12 mouse cellular contexts compared by ENCODE assay signal in genomic region chr1:82759520-82759919, GRCm38 (mm10). TPM values are rescaled to one million over a fixed set of nuclear protein-coding genes. Genes with fewer than 3 reads are reported as not detected.
DNase-seq lines count a peak whose midpoint lies in the region; ATAC-seq and TF ChIP-seq lines count a peak whose summit lies in the region.
"Had no signal": no experiment of that assay in that cellular context is flagged by ENCODE, and none has a peak within 500 bp of the region (broad histone marks: within the 10 kb centered on the region; RNA-seq: fewer than 3 reads in every experiment).

No protein-coding gene starts in this region.

- H3K9ac ChIP-seq in kidney, postnatal 0 days (ENCODE audit: low read depth, low read length) = no peak overlapping the region
- H3K9ac ChIP-seq in kidney, embryonic 16.5 days (replicated peaks; ENCODE audit: low read length) = no peak overlapping the region
- H3K9ac ChIP-seq in liver, embryonic 13.5 days = no peak overlapping the region

- H3K36me3 ChIP-seq in kidney, postnatal 0 days (ENCODE audit: insufficient read depth, low read length) = 0 out of 2 replicates have a peak, but pooled peaks cover 14% of the 10 kb centered on the region
- peaks cover 30% of the 10 kb centered on the region for H3K36me3 ChIP-seq in kidney, embryonic 16.5 days (ENCODE audit: insufficient read depth, low read length)
- peaks cover 70% of the 10 kb centered on the region for H3K36me3 ChIP-seq in G1E (replicated peaks)
- peaks cover 42% of the 10 kb centered on the region for H3K36me3 ChIP-seq in liver, embryonic 13.5 days
- peaks cover 57% of the 10 kb centered on the region for H3K36me3 ChIP-seq in forebrain, embryonic 10.5 days (replicated peaks)

- H3K27me3 ChIP-seq in kidney, postnatal 0 days (ENCODE audit: insufficient read depth, low read length) = no peaks in the 10 kb centered on the region
- H3K27me3 ChIP-seq in kidney, embryonic 16.5 days (ENCODE audit: insufficient read depth, low read length) = no peaks in the 10 kb centered on the region
- H3K27me3 ChIP-seq in G1E (ENCODE audit: insufficient read depth, low read length) = no peaks in the 10 kb centered on the region
- H3K27me3 ChIP-seq in liver, embryonic 13.5 days = no peaks in the 10 kb centered on the region
- no peaks in the 10 kb centered on the region for H3K27me3 ChIP-seq in forebrain, embryonic 10.5 days (ENCODE audit: poor library complexity, severe bottlenecking)

- H3K27ac ChIP-seq in kidney, postnatal 0 days = no peak overlapping the region
- no peak overlapping the region for H3K27ac ChIP-seq in kidney, embryonic 16.5 days (ENCODE audit: low read length)
- no peak overlapping the region for H3K27ac ChIP-seq in liver, embryonic 13.5 days
- no peak overlapping the region for H3K27ac ChIP-seq in forebrain, embryonic 10.5 days

- no peaks in the 10 kb centered on the region for H3K4me1 ChIP-seq in kidney, postnatal 0 days (replicated peaks; ENCODE audit: insufficient read depth, low read length)
- H3K4me1 ChIP-seq in kidney, embryonic 16.5 days (ENCODE audit: insufficient read depth, low read length) = no peaks in the 10 kb centered on the region
- peaks cover 2% of the 10 kb centered on the region; the same call in 1 of the 2 replicates for H3K4me1 ChIP-seq in G1E (ENCODE audit: insufficient read depth, low read depth, low read length)
- H3K4me1 ChIP-seq in liver, embryonic 13.5 days (replicated peaks) = no peaks in the 10 kb centered on the region
- no peaks in the 10 kb centered on the region for H3K4me1 ChIP-seq in forebrain, embryonic 10.5 days

- no peak for DNase-seq in kidney, postnatal 0 days (ENCODE audit: low spot score)
- peak; percentile 13 to 24 for DNase-seq in B cell, adult 2 months
- no peak for DNase-seq in G1E (ENCODE audit: low spot score)
- peak; percentile 24 for DNase-seq in liver, embryonic 13.5 days
- DNase-seq in urinary bladder, adult 18-20 months (ENCODE audit: low spot score in 2 of 2) = no peak
- no peak for DNase-seq in forebrain, embryonic 10.5 days (ENCODE audit: extremely low spot score, low spot score)
- DNase-seq: adrenal gland, postnatal 25 days; lung, postnatal 14 days had no signal

- peak; percentile 48 for TF ChIP-seq CTCF in kidney, postnatal 0 days (IDR thresholded peaks at IDR 0.05; ENCODE audit: low read depth)
- TF ChIP-seq CTCF in G1E (IDR thresholded peaks at IDR 0.05; ENCODE audit: low read depth, low read length) = peak; percentile 67; the same call in 1 of the 2 replicates

- no peak overlapping the region for H3K4me2 ChIP-seq in kidney, postnatal 0 days (ENCODE audit: low read length)
- H3K4me2 ChIP-seq in kidney, embryonic 16.5 days (replicated peaks; ENCODE audit: low read depth, low read length) = no peak overlapping the region
- no peak overlapping the region for H3K4me2 ChIP-seq in liver, embryonic 13.5 days
- H3K4me2 ChIP-seq: heart, embryonic 11.5 days had no signal

- no peak for ATAC-seq in kidney, postnatal 0 days (replicated peaks; ENCODE audit: low FRiP score, low read depth)
- no peak for ATAC-seq in kidney, embryonic 16.5 days (ENCODE audit: low FRiP score, low TSS enrichment)
- peak; percentile 30; the same call in 1 of the 2 replicates for ATAC-seq in G1E (ENCODE audit: extremely low read depth, insufficient number of reproducible peaks, low FRiP score, poor library complexity, severe bottlenecking)
- ATAC-seq in liver, embryonic 13.5 days (ENCODE audit: low read depth) = no peak

- H3K4me3 ChIP-seq in kidney, postnatal 0 days (replicated peaks; ENCODE audit: low read depth, low read length) = no peak overlapping the region
- H3K4me3 ChIP-seq in kidney, embryonic 16.5 days (ENCODE audit: low read length) = no peak overlapping the region
- no peak overlapping the region for H3K4me3 ChIP-seq in G1E (ENCODE audit: low read depth, low read length)
- H3K4me3 ChIP-seq in liver, embryonic 13.5 days (replicated peaks) = no peak overlapping the region
- H3K4me3 ChIP-seq in forebrain, embryonic 10.5 days = no peak overlapping the region

- H3K9me3 ChIP-seq in kidney, postnatal 0 days (replicated peaks; ENCODE audit: low read length) = no peaks in the 10 kb centered on the region
- peaks cover 6% of the 10 kb centered on the region for H3K9me3 ChIP-seq in kidney, embryonic 16.5 days (ENCODE audit: low read length)
- no peaks in the 10 kb centered on the region for H3K9me3 ChIP-seq in G1E (replicated peaks)
- H3K9me3 ChIP-seq in liver, embryonic 13.5 days (replicated peaks) = no peaks in the 10 kb centered on the region
- H3K9me3 ChIP-seq in forebrain, embryonic 10.5 days = no peaks in the 10 kb centered on the region

- WGBS in kidney, postnatal 0 days = 92% methylated on average over 1 of the region's 1 CpGs
- 92% methylated on average over 1 of the region's 1 CpGs for WGBS in kidney, embryonic 16.5 days
- 76% methylated on average over 1 of the region's 1 CpGs for WGBS in liver, embryonic 13.5 days (ENCODE audit: insufficient replicate concordance)
- WGBS in forebrain, embryonic 10.5 days = 90% methylated on average over 1 of the region's 1 CpGs

RNA-seq across cellular contexts. Expression of gene Tm4sf20, which starts 8.7 kb away (rescaled TPM):
- 0.53 and 0.61 TPM in 2 replicates for polyA plus RNA-seq in kidney, postnatal 0 days (2015; fragmentation: Nextera tagmentation; extraction: Ambion mirVana)
- polyA plus RNA-seq in kidney, embryonic 16.5 days (2015; fragmentation: Nextera tagmentation; extraction: Ambion mirVana) = 1.1 and 1.7 TPM in 2 replicates
- total RNA-seq in G1E (2014; fragmentation: Nextera tagmentation) (not detected in 2 replicates), G1E (2017) (not detected in 2 replicates)
- polyA plus RNA-seq in G1E (2012) = not detected in 2 replicates
- 0.25 TPM in 1 of 2 replicates, not detected in the other for polyA plus RNA-seq in liver, embryonic 13.5 days (2015; fragmentation: Nextera tagmentation; extraction: Ambion mirVana)
- polyA plus RNA-seq in forebrain, embryonic 10.5 days (2016; fragmentation: Nextera tagmentation; extraction: Ambion mirVana) = not detected in 2 replicates
- total RNA-seq: adrenal gland, postnatal 25 days; neutrophil, adult 5-6 weeks had no signal

RNA-seq across cellular contexts. Expression of gene Gm47791, which starts 11.5 kb away (rescaled TPM):
- not detected in 2 replicates for polyA plus RNA-seq in kidney, postnatal 0 days (2015; fragmentation: Nextera tagmentation; extraction: Ambion mirVana)
- not detected in 2 replicates for polyA plus RNA-seq in kidney, embryonic 16.5 days (2015; fragmentation: Nextera tagmentation; extraction: Ambion mirVana)
- total RNA-seq in G1E (2014; fragmentation: Nextera tagmentation) = not detected in 2 replicates
- not detected in 2 replicates for total RNA-seq in G1E (2017)
- polyA plus RNA-seq in G1E (2012) = not detected in 2 replicates
- not detected in 2 replicates for polyA plus RNA-seq in liver, embryonic 13.5 days (2015; fragmentation: Nextera tagmentation; extraction: Ambion mirVana)
- not detected in 2 replicates for polyA plus RNA-seq in forebrain, embryonic 10.5 days (2016; fragmentation: Nextera tagmentation; extraction: Ambion mirVana)
- total RNA-seq: adrenal gland, postnatal 25 days; neutrophil, adult 5-6 weeks had no signal
- polyA plus RNA-seq: heart, embryonic 11.5 days; stomach, embryonic 14.5 days had no signal

RNA-seq across cellular contexts. Expression of gene Mff, which starts 34.8 kb away (rescaled TPM):
- polyA plus RNA-seq in kidney, postnatal 0 days (2015; fragmentation: Nextera tagmentation; extraction: Ambion mirVana) = 268 and 273 TPM in 2 replicates
- polyA plus RNA-seq in kidney, embryonic 16.5 days (2015; fragmentation: Nextera tagmentation; extraction: Ambion mirVana) = 217 and 253 TPM in 2 replicates
- total RNA-seq in G1E (2014; fragmentation: Nextera tagmentation) (552 and 575 TPM in 2 replicates), G1E (2017) (387 and 411 TPM in 2 replicates)
- 366 and 539 TPM in 2 replicates for polyA plus RNA-seq in G1E (2012)
- polyA plus RNA-seq in liver, embryonic 13.5 days (2015; fragmentation: Nextera tagmentation; extraction: Ambion mirVana) = 198 and 211 TPM in 2 replicates
- polyA plus RNA-seq in forebrain, embryonic 10.5 days (2016; fragmentation: Nextera tagmentation; extraction: Ambion mirVana) = 214 and 220 TPM in 2 replicates

Comparison
In these comparisons a context has a peak if more than half of its experiments do, and no peak if none do; other contexts are left out.
1. DNase-seq: peak in B cell, adult 2 months (2 of 2) and liver, embryonic 13.5 days (single experiment); none in kidney, postnatal 0 days (single experiment), G1E (single experiment), urinary bladder, adult 18-20 months (0 of 2) and forebrain, embryonic 10.5 days (single experiment).